Mouse (Mus musculus): ENCODE data around the gene Bco1. TPM values are rescaled to one million over a fixed set of nuclear protein-coding genes. Genes with fewer than 3 reads are reported as not detected.

The Bco1 gene
- total RNA-seq (2021): 0.86 and 2.4 TPM in 2 replicates
- long read RNA-seq, experiment 1, partial matches to known transcripts: 0 of 1 reads
- long read RNA-seq, experiment 1, other reads (novel, unspliced or antisense): 0 of 1 reads
- long read RNA-seq, experiment 2, partial matches to known transcripts: 1 of 4 reads
- long read RNA-seq, experiment 2, other reads (novel, unspliced or antisense): 1 of 4 reads

DNA sequence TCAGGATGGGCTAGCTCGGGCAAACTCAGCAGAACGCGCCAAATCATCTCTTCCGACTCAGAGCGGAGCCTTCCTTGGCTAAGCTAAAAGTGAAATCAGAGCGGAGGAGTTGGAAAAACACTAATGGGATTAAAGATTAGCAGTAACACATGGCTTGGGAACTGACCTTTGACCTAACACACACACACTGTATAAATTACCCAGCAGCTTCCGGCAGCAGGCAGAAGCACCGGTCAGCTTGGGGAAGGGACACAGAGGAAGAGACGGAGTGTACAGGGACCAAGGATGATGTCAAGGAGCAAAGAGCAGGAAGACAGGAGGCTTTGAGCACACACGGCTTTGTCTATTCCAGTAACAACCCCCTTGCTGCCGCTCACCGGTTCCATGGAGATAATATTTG, at the start of gene Bco1:
Bco1 (plus strand) TSS at position 208 of the 400 bp plus-strand sequence.
- DNase-seq: no peak

- DNase-seq: no peak
Observed at GRCm38 (mm10) chr8:117049444-117049843, 46.2 kb upstream of the Bco1 start.

DNA sequence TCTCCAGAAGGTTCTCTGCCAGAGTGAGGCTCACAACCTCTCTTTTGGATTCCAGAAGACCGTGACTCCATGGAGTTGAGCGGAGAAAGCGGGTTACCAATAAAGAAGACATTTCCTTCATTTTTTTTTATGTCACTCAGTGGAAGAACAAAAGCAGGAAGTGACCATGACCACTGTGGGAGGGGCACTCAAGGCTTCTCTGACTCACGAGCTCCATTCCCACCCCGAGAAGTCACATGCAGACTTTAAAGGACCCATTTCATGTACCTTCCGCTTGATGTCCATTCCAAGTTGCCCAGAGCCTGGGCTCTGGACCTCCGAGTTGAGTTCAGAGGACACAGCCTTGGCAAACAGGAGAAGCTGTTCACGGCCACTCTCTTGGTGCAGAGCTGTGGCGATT, 44.9 kb upstream of the Bco1 start:
- peak; percentile 38 for DNase-seq

GRCm38 (mm10) chr8:117051316-117051715, 44.3 kb upstream of the Bco1 start:
- no peak for DNase-seq

DNA sequence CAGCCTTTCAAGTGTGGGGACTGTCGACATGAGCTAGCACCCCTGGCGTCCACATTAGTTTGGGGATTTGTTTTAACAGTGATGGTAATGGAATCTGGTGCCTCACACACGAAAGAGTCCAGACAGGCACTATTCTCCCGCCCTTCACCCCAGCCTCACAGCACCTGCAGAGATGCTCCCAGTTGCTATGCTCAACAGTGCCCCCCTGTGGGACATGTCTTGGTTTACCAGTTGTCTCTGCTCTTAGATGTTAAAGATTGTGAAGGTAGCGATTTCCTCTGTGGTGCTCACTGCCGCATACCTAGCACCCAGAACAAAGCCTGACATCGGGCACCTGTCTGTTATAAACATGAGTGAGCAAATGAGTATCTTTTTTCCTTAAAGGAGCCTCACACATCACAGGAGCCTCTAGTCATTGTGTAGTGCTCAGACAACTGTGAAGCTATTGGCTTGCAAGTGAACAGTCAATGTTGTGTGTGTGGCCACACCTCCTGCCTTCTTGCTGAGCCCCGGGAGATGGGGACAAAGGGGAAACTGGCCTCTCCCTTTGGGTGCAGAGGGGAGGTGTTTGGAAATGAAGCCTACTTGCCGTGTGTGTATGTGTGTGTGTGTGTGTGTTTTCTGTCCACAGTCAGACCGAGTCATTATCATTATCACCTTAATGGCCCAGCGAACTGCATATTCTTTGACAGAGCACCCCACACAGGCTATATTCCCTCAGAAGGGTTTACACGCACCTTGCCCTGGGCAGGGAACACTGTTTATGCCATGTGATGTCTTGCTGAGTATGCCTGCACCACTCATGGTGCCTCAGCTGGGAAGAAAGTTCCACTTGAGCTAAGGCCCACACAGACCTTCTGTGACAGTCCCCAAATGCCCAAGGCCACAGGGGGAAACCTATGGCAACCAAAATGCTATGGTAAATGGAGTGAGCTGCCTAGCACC, 42.2 kb upstream of the Bco1 start:
- peak; percentile 86 for DNase-seq

- no peak for DNase-seq
Observed at GRCm38 (mm10) chr8:117054146-117054545, 41.5 kb upstream of the Bco1 start.

DNA sequence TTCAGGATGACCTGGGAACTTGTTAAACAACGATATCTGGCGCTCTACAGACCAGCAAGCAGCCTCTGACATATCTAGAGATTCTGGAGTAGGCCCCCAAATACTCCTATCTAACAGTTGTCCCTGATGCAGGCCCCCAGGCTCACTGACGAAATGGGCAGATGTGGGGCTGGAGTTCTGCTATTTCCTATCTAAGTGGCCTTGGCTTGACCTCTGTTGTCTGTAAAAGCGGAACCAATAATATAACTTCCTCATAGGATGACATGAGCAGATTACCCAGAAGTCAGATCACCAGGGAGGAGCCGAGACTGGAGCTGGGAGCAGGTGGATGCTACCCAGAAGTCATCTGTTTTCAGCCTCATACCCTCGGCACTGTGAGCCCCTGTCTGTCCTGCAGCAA, 40.6 kb upstream of the Bco1 start:
- DNase-seq: no peak

DNA sequence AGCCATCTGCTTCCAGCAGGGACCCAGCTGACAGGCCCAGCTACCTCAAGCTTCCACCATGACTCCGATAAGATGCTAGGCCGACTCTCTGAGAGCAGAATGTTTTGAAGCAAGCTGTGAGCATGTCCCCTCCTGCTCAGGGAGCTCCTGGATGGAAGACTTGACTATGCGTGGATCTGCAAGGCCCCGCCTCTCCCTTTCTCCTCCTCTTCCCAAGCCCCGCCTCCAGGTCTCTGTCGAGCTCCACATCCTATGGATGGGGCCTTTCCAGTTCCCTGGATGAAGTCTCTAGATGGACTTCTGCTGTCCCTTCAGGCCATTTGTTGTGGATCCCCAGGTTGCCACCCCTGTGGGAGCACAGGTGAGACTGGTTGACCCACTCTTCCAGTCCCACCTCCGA, 36.6 kb upstream of the Bco1 start:
- DNase-seq: no peak

DNA sequence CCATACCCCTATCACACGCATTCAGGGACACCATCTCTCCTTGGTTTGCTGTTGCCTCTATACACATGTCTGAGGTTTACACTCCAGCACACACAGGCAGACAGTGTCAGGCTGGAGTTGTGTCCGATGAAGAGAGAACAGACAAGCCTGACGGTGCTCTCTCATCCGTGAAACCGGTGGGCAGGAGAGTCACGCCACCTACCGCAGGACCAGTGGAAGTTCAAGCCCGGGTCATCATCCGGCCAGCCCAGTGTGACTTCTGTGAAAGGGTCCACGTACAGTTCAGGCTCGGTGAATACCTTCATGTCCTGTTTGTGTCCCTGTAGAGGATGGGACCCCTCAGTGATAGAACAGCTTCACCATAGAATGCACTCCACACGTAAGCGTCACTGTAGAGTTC, 35.3 kb upstream of the Bco1 start:
- DNase-seq: no peak

GRCm38 (mm10) chr8:117061180-117061880, 34.3 kb upstream of the Bco1 start:
- DNase-seq: peak; percentile 55

- DNase-seq: no peak
Observed at GRCm38 (mm10) chr8:117066955-117067354, 28.7 kb upstream of the Bco1 start.

- DNase-seq: no peak
Observed at GRCm38 (mm10) chr8:117067396-117067795, 28.3 kb upstream of the Bco1 start.

GRCm38 (mm10) chr8:117068294-117068693, 27.4 kb upstream of the Bco1 start:
- no peak for DNase-seq

- DNase-seq: peak; percentile 54
Observed at GRCm38 (mm10) chr8:117069708-117070107, 25.9 kb upstream of the Bco1 start.

DNA sequence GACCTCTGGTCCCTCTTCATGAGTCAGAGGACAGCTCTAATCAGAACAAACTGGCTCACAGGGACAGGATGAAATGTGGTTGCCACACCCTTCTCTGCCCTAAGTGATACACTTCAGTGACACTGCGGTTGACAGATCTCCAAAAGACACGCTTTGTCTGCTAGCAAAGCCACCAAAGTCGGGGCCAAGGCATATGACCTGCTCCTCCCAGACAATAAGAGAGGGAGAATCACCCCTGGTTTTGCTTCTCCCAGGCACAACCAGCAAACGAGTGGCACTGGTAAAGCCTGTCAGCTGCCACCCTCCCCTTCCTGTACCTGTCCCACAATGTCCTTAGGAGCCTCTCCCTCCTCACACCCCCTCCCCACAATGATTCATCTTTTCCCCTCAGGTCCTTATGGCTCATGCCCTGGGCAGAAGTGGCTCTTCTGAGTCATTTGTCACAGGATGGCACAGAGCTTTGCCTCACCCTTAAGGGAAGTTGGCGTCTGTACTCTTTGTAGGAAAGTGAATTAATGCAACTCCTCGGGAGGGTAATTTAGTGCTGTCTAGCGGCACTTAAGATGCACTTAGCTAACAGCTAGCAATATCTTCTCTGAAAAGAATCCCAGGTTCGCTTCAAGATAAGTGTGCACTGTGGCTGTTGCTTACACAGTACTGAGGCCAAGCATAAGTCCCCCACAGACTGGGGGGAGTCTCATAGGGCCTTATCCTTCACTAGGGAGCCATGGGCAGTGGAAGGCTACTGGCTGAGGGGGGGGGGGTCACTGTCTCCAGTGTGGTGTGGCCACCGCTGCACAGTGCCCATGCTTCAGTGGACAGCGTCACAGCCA, 21.1 kb upstream of the Bco1 start:
- DNase-seq: no peak

GRCm38 (mm10) chr8:117078367-117078926, 17.2 kb upstream of the Bco1 start:
- DNase-seq: no peak

DNA sequence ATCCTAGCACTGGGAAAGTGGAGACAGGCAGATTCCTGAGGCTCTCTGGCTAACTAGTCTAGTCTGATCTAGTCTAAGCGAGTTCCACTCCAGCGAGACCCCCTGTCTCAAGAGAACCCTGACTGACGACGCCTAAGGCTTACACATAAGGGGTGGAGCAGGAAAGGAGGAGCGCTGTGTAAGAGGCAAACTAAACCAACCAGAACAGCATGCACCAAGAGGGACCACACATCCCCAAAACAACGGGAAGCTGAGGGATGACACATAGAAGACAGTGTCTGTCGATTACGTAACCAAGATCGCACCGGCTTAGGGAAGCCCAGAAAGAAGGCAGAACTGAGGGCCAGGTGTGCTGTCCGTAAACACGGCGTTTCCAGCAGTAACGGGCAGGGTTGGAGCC, 16.0 kb upstream of the Bco1 start:
- no peak for DNase-seq

DNA sequence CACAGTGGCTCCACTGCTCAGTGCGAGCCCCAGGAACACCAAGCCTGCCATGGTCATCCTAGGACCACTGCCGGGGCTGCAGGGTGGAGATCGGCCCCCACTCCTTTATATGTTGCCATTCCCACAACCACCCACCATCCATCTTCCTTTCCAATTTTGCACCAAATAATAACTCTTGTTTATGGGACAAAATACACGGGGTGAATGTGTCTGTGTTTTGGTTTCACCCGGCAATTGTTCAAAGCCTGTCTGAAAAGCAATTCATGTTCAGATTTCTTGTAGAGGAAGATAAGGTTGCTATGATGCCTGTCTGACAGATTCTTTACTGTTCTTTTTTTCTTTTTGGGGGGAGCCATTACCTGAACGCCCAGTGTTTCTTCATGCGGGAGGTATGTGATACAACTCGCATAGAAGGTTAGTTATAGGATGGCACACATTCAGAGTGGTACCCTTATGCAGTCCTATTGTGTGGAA, 13.2 kb upstream of the Bco1 start, which contains the start of gene Pkd1l2:
Pkd1l2 (minus strand) TSS at position 51 of the 474 bp plus-strand sequence.
- DNase-seq: no peak

GRCm38 (mm10) chr8:117082947-117083559, 12.6 kb upstream of the Bco1 start:
- no peak for DNase-seq

DNA sequence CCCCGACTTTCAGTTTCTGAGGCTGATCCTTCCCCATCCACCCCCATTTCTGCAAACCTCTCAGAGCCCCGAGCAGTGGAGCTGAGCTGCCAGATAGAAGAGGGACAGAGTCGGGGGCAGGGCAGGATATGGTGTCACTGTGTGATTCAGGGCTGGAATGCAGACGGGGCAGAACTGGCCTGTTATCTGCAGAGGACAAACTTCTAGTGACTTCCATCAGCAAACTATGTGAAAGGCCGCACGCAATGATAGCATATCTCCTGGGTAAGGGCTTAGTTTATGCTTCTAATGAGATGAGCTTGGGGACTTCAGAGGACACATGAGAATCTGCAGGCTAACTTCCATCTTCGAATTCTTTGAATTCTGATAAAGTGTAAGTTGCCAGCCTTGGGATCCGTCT, 10.1 kb upstream of the Bco1 start:
- DNase-seq: peak; percentile 22

DNA sequence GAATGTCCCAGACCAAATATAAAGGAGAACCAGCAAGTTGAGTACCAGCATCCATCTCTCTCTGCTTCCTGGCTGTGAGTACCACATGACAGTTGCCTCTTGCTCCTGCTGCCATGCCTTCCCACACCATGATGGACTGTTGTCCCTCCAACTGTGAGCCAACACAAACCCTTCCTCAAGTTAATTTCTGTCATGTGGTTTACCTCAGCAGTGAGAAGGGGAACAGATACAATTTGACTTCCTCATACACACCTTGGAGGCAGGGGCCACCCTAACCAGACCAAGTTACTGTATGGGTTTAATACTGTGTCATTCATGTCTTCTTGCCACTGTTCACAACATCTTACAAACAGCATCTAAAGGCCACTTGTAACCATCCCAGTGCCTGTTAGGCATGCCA, 8.6 kb upstream of the Bco1 start:
- DNase-seq: no peak

All from adrenal gland, postnatal 14 days (tissue).